Mouse (Mus musculus) left cerebral cortex, postnatal 14 days (tissue): ENCODE measurements around the gene P4ha2. TPM values are rescaled to one million over a fixed set of nuclear protein-coding genes. Genes with fewer than 3 reads are reported as not detected.

Experiments used
- DNase-seq, 2 experiments: peaks; one replicate each; pipeline ENCODE4 v3.0.0; 2021 to 2022; ENCODE audit warnings: low spot score in 2 of 2, mixed read lengths in 1 of 2
- intact Hi-C: fragments of 180-260 bp; cut with DNase I; formaldehyde crosslinking; loops from one replicate; pipeline ENCODE4 v1.15.1; 2025
- long read RNA-seq, 2 experiments: library from polyadenylated mRNA; stranded (forward); transcript quantifications; one replicate each; pipeline ENCODE4 v2.0.0; 2021
- total RNA-seq, 2 experiments: library from RNA; stranded (reverse); gene quantifications; 2 replicates each; pipeline ENCODE4 v1.2.3; 2021

P4ha2 gene
- total RNA-seq = 10 to 100 TPM; 16.6 to 18.3 TPM
- long read RNA-seq, experiment 1, transcript P4ha2-201 (16 exons, 2,230 nt) = major isoform, 6 of 14 reads
- long read RNA-seq, experiment 1, partial matches to known transcripts = 2 of 14 reads
- long read RNA-seq, experiment 1, other reads (novel, unspliced or antisense) = 3 of 14 reads
- long read RNA-seq, experiment 2, partial matches to known transcripts = 2 of 19 reads
- long read RNA-seq, experiment 2, other reads (novel, unspliced or antisense) = 9 of 19 reads

- DNase-seq = no peak
- intact Hi-C loops = no loop called here
Measured at GRCm38 (mm10) chr11:54100045-54100691, at the start of gene P4ha2. TSS of gene P4ha2 (plus strand) at chr11:54100095.

- intact Hi-C loops = loop anchor here (5.0 kb wide), 1 partner anchor 118 kb away; no protein-coding TSS in a partner anchor
- no peak for DNase-seq
Measured at GRCm38 (mm10) chr11:54050205-54050604, 49.7 kb upstream of the P4ha2 start.

GRCm38 (mm10) chr11:54051161-54051560 is 48.7 kb upstream of the P4ha2 start:
- intact Hi-C loops = loop anchor here (5.0 kb wide), 1 partner anchor 119 kb away; no protein-coding TSS in a partner anchor
- no peak for DNase-seq

GRCm38 (mm10) chr11:54052128-54052527 is 47.8 kb upstream of the P4ha2 start:
- DNase-seq = no peak
- intact Hi-C loops = loop anchor here (5.0 kb wide), 1 partner anchor 120 kb away; no protein-coding TSS in a partner anchor

DNA sequence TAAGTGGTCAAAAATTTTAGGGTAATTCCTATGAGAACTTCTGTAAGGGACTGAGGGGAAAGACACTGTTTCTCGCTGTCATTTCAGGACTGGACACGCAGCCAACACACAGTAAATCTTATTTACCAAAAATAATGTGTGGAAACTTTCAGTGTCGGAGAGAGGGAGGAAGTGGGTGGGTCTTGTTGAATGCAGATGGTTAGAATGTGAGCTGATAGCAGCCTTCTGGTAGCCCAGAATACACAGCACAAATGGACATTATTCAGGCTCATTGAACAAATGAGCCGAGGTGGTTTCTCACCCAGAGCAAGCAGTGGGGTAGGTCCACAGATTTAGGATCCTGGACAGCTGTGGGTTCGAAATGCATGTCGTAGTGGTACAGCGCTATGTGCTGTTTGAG is 46.8 kb upstream of the P4ha2 start:
- no peak for DNase-seq
- intact Hi-C loops = loop anchor here (5.0 kb wide), 1 partner anchor 121 kb away; no protein-coding TSS in a partner anchor

DNA sequence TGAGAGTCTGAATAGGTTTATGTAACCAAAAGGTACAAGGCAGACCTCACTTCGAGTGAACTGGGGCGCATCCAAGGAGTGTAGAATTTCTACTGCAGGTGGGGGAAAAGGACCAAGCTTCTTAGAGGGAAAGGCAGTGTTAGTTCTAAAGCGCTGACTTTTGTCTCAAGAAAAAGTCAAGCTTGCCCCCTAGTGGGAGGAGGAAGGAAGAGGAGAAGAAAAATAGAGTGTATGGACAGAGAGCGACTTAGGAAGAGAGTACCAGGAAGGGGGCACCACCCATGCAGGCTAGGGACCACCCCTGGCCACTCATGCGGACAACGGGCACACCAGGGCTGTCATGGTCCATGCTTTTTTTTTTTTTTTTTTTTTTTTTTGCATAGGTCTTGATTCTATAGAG is 45.6 kb upstream of the P4ha2 start:
- intact Hi-C loops = loop anchor here (2.0 to 5.0 kb wide), 2 partner anchors 51 to 122 kb away; no protein-coding TSS in a partner anchor
- DNase-seq = peak; percentile 71 to 73

GRCm38 (mm10) chr11:54056132-54056531 is 43.8 kb upstream of the P4ha2 start:
- intact Hi-C loops = no loop called here
- DNase-seq = peak in 1 of 2 experiments; percentile 65

DNA sequence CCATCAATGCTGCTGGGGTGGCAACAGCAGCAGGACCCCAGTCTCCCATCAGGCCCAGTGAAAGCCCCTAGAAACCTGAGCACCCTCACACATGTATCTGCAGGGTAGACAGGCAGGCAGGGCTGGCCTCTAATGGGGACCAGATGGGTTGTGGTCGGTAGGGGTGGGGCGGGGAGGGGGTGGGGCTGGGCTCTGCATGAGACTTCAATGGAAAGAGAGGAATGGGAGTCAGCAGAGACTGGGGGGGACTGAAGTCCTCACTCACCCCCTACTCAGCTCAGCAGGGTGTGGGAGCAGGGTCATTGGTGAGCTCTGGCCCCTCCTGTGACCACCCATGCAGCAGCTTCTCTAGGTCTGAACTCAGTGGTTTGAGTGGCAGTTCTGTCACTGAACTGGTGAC is 42.5 kb upstream of the P4ha2 start:
- DNase-seq = no peak
- intact Hi-C loops = no loop called here

GRCm38 (mm10) chr11:54058056-54058617 is 41.8 kb upstream of the P4ha2 start:
- DNase-seq = no peak
- intact Hi-C loops = no loop called here

- DNase-seq = peak in 1 of 2 experiments; percentile 46
Measured at GRCm38 (mm10) chr11:54058643-54059042, 41.3 kb upstream of the P4ha2 start.

GRCm38 (mm10) chr11:54059526-54059925 is 40.4 kb upstream of the P4ha2 start:
- no peak for DNase-seq
- intact Hi-C loops = no loop called here

More at GRCm38 (mm10) chr11:54058643-54059042, 41.3 kb upstream of the P4ha2 start:
- intact Hi-C loops = no loop called here

- DNase-seq = no peak
- intact Hi-C loops = no loop called here
Measured at GRCm38 (mm10) chr11:54060316-54060715, 39.6 kb upstream of the P4ha2 start.

DNA sequence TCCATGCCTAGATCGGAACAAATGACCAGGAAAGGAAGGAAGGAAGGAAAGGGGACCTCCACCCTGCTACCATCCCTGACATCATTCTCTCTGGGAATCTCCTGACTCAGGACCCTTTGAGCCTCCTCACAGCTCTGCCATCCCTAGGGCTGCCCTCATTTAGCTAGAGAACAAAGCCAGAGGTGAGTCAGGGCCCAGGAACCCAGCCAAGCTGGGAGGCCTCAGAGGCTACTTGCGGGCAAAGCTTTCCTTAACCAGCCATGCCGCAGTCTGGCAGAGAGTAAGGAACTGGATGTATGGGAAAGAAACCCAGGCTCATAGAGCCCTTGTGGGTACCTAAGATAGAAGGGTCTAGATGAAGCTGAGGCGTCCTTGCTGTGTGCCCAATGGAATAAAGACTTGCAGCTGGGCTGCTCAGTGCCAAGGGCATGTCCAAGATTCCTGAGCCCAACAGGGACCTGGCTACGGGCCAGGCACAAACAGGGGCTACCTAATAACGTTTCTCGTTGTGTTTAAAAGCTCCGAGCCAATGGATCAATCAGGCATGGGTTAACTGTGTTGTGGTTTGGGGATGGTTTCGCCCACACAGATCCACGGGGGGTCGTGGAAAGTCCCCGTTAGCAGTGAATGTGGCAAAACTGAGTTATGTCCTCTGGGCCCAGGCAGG is 37.7 kb upstream of the P4ha2 start:
- DNase-seq = no peak
- intact Hi-C loops = no loop called here

- intact Hi-C loops = no loop called here
Measured at GRCm38 (mm10) chr11:54062753-54063471, 37.0 kb upstream of the P4ha2 start.

DNA sequence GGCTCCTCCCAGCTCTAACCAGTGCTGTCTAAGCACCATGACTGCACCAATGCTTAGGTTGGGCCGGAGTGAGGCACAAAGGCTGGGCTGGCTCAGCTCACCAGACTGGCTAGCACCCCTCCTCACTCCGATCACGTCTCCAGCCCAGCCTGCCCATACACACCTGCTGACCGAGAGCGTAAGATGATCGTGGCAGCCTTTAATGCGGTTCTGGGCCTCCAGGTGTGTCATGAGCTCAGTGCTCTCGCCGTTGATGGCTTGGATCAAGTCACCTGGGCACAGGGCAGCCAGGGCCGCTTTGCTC is 36.5 kb upstream of the P4ha2 start:
- intact Hi-C loops = no loop called here
- no peak for DNase-seq

More at GRCm38 (mm10) chr11:54062753-54063471, 37.0 kb upstream of the P4ha2 start:
- DNase-seq = no peak

DNA sequence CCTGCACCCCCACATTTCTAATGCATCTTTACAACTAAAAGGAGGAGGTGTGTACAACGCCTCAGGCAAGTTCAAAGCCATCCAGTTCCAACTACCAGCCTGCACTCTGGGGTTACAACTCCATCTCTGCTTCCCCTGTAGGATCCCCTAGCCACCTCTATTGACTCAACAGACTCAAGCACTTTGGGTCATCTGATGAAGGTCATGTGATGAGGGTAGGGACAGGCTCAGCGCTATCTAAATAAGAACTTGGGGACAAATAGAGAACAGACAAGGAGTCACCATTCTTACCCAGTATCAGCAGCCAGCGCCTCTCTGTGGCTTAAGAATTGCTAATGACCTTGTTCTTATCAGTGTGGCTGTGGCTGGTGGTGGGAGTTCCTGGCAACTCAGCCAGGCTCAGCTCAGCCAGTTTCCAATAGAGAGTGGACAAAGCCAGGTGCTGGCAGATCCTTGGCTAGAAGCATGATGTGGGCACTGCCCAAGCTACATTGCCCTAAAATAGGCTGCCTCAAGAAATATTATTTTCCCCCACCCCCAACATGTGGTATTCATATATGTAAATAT is 35.4 kb upstream of the P4ha2 start:
- no peak for DNase-seq
- intact Hi-C loops = no loop called here

GRCm38 (mm10) chr11:54065106-54065914 is 34.6 kb upstream of the P4ha2 start:
- intact Hi-C loops = no loop called here
- no peak for DNase-seq

DNA sequence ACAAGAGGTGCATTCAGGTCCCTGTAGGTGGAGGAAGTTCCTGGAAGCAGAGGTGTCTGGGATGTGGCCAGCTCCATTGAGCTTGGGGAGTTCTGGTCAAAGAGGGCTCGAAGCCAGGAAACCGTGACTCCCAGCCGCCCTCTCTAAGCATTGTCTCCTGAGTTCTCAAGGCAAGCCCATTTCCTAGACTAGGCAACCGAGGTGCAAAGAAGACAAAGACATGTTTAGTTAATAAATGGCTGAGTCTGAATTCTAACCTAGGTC is 34.0 kb upstream of the P4ha2 start:
- intact Hi-C loops = no loop called here
- DNase-seq = no peak

- no peak for DNase-seq
- intact Hi-C loops = no loop called here
Measured at GRCm38 (mm10) chr11:54066400-54066799, 33.5 kb upstream of the P4ha2 start.
